Mouse (Mus musculus) lung, adult 2 months (tissue): ENCODE data around the gene Arid4a.

Source experiments
- CTCF ChIP-seq: fragments of 200-500 bp; IDR thresholded peaks from 2 replicates; pipeline ENCODE4 v1.5.1; 2011; ENCODE audit warnings: mild to moderate bottlenecking, low read length, control low read depth; ENCODE audit not compliant: insufficient read depth
- POLR2A ChIP-seq: fragments of 200-500 bp; IDR thresholded peaks from 2 replicates; pipeline ENCODE4 v1.6.1; 2011; ENCODE audit warnings: low read depth, mild to moderate bottlenecking, control low read depth, low read length, borderline replicate concordance; ENCODE audit errors: extremely low read depth

DNA sequence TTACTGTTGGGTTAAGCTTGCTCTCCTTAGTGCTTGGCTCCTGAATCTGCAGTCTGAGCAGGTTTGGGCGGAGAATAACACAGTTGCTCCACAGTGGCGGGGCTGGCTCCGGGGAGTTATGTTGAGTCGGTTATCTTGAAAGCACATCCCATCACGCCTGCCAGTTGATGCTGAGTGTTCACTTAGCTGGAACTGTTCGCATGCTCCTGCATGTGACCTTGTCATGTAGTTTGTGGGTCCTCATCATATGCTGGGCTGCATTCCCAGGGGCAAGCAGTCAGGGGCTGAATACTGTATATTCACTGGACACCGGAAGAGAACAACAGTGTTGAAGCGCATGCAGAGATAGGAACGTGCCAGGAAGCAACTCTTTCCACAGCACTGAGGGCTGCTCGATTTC is 97.3 kb downstream of the Arid4a start:
- TF ChIP-seq CTCF (no peak), POLR2A (no peak)
